Mouse (Mus musculus): ENCODE results near the gene Gm9887.

Gene Gm9887

DNA sequence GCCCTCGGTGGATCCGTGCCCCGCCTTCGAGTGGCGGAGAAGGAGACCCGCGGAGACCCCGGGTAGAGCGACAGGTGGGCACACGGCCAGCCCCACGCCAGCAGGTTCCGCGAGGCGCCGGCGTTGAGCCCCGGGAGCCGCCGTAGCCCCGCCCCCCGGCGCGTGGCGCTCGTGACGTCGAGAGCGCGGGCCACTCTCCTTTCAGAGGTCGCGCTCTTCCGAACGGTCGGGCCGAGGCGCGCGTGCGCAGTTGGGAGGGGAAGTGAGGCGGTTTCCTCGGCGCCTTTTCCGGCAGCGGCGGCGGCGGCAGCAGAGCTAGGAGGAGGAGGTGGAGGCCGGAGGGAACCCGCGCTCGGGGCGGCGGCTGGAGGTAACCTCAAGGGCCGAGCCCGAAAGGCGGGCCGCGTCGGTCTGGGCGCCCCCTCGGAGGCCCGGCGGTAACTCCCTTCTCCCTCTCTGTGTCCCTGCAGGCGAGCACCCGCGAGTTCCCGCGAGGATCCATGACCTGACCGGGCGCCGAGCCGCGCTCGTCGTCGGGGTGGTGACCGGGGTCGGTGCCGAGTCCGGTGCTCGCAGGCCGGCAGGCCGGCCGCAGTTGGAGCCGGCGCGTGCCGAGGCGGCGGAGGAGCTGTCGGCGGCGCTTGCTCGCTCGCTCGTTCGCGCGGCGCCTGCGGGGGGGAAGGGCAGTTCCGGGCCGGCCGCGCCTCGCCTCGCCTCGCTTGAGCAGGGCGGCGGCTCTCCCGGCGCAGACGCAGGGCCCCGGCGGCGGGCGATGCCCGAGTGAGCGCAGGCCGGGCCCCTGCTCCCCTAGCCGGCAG is at the start of gene Gm9887, which contains the start of gene Arf6:
TSS of gene Gm9887 (minus strand) at position 605 of the 818 bp plus-strand sequence.
TSS of gene Arf6 (plus strand) at position 297 of the 818 bp plus-strand sequence.
- peak; percentile 90 for DNase-seq (ENCODE audit: low read depth, low spot score)

DNA sequence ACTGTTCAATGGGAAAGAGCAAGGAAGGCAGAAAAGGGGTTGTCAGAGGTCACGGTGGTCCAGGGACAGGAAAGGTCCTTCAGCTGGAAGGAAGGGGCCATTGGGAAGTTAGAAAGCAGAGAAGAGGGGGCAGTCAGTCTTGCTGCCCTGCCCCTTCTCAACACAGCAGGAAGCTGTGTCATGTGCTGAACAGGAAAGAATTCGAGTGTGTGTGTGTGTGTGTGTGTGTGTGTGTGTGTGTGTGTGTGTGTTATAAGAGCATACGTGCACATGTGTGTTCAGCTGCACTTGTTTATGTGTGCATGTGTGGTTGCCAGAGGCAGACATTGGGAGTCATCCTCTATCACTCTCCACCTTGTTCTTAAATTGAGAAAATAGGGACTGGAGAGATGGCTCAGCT is 48.5 kb upstream of the Gm9887 start:
- DNase-seq (ENCODE audit: low read depth, low spot score) = no peak

DNA sequence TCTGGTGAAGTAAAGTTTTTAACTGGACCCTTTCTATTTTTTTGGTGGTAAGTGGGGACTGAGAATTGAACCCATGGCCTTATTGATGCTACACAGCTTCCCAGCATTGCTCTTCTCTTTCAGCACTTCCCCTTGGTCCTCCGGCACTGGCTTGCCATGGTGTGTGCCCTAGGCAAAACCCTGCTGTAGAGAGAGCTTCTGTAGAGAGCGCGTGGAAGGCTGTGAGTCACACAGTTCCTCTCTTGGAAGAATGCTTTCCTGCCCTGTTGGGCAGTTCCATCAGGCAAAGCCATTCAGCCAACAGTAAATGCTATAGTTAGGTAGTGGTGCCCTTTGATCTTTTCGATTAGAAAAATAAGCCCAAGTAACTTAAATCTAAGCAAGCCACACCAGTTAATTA is 47.3 kb upstream of the Gm9887 start:
- no peak for DNase-seq (ENCODE audit: low read depth, low spot score)

DNA sequence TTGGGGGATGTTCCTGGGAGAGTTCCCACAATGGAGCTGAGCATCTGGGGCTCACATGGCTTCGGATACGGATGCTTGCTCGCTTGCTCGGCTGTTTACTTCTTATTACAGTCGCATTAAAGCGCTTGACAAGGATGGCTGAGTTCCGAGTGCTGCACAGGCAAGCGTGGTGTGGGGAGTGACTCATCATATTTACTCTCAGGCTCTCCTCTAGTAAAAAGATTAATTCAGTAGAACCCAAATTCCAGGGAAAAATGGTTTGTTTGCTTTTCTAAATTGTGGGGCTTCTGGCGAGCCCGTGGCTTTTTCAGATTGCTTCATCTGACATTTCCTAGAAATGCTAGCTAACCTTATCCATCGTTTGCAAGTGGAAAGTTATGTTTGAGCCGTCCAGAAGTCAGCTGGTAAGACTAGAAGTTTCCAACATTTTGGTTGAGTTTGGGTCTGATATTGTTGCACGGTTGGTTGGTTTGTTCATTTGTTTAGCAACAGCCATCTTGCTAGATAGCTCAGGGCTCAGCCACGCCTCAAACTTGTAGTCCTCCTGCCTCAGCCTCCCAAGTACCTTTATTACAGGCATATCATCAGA is 46.9 kb upstream of the Gm9887 start:
- no peak for DNase-seq (ENCODE audit: low read depth, low spot score)

DNA sequence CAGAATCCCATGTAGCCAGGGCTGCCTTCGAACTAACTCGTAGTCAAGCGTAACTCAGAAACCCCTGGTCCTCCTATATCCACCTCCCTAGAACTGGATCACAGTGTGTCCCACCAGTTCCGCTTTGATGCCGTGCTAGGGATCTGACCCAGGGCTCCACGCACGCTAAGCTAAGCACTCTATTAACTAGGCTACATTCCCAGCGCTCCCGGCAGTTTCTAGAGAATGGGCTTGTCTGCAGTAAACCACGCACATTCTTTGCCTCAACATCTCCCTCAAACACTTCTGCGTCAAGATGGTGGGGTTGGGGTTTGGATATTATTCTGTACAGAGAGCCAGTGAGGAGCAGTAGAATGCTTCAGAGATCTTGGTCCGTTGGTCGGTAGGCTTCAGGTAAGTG is 46.3 kb upstream of the Gm9887 start:
- DNase-seq (ENCODE audit: low read depth, low spot score) = no peak

DNA sequence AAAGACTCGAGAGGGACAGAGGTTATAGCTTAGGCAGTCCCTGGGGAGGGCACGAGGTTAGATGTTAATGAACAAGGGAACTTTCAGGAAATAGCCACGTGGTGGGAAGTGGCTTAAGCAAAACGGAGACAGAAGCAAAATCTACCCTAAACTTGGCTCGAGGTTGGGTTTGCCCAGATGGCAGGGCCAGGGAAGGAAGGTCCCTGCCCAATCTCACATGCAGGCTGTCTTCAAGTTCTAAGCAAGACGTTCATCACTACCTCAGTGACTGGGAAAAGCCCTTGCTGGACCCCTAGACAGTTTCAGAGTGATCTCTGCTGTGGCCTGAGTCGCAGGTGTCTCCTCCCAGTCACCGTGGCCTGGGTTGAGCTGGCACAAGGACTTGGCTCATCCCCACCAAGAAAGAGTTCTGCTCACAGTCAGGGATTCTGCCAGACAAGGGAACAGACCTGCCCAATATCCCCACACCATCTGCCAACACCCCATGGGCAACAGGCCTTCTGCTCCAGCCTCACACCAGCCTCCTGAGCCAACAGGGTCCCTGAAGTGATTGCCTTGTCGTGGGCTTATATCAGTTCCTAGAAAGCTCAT is 45.5 kb upstream of the Gm9887 start:
- no peak for DNase-seq (ENCODE audit: low read depth, low spot score)

DNA sequence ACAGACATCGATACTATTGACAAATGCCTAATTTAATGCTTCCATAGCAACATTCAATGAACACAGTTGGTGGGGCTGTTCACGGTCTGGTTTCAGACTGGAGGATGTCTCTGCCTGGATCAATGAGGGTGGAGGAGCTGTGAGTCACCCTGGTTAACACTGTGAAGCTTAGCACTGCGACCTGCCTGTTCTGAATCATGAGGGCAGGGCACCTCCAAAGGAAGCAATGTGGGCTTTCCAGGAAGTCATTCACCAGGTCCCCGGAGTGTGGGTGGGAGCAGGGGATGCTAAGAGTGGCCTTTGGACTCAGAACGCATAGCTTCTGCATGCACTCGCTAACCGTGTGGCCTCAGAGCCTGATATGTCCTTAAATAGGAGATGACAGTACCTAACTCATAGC is 44.5 kb upstream of the Gm9887 start:
- no peak for DNase-seq (ENCODE audit: low read depth, low spot score)

DNA sequence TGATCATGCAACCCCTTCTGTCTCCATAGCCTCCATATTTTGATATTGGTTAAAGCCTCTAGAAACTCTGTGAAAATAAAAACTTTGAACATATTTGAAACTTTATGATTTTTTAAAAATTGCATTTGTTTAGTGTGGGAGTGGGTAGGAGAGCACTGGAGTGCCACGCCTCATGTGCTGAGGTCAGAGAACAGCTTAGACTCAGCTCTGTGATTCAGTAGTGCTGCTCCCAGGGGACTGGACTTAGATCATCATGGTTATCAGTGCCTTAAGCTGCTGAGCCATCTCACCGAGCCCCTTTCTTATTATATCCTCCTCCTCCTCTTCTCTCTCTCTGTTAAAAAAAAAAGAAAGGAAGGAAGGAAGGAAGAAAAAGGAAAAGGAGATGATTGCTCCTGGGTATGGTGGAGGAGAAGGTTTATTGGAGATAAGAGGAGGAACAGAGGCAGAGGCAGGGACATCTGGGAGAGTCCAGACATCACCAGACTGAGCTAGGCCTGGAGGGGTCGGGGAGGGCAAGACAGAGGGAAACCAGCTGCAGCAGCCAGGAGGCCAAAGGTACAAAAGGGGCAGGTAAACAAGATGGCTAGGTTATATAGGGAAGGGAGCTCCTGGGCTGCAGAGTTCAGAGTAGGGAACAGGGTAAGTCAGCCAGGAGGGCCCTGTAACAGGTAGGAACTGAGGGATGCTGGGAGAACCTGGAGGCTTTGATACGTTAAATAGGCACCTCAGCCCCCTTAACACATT is 42.7 kb upstream of the Gm9887 start:
- no peak for DNase-seq (ENCODE audit: low read depth, low spot score)

DNA sequence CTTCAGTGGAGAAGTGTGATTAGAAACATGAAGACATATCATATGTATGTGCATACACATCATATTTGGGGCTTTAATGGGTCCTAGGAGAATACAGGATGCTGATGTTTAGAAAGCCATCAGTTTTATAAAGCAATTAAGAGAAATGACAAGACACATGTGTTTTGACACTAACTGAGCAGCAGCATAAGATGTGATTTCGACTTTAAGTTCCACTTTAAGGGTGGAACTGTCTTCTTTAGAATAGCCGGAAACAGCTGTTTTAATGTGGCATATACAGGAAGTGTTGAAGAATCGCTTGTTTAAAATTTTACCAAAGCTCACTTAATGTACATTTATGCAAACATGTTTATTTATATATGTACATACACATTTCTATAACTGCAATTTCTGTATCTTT is 41.0 kb upstream of the Gm9887 start:
- DNase-seq (ENCODE audit: low read depth, low spot score) = no peak

DNA sequence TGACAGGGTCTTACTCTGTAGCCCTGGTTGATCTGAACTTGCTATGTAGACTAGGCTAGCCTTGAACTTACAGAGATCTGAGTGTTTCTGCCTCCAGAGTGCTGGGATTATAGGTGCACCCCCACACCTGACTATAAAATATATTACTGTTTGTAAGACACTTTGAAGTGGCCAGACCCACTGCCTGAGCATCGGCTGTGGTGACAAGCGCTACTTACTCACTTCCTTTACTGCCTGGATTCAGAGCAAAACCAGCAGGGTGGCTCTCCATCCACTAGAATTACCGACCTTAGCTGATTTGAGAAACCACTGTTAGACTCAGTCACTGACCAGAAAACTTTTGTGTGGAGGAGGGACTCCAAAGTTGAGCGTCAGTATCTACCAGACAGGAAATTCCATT is 39.7 kb upstream of the Gm9887 start:
- DNase-seq (ENCODE audit: low read depth, low spot score) = no peak

DNA sequence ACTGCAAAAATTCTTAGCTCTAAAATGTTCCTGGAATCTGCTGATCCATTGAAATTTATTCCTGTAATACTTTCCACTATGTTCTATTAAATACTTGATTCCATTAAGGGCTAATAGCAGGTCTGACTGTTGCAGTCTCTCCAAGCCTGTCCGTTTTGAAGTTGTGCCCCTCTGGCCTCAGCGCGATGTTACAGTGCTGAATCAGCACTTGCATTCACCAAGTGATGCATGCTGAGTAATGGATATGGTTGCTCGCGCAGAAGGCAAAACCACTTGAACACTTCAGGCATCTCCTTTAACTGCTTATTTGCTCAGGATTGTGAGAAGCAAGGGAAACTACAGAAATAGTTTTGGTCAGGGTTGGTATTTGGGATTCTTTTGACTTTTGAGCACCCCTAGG is 38.5 kb upstream of the Gm9887 start:
- DNase-seq (ENCODE audit: low read depth, low spot score) = no peak

DNA sequence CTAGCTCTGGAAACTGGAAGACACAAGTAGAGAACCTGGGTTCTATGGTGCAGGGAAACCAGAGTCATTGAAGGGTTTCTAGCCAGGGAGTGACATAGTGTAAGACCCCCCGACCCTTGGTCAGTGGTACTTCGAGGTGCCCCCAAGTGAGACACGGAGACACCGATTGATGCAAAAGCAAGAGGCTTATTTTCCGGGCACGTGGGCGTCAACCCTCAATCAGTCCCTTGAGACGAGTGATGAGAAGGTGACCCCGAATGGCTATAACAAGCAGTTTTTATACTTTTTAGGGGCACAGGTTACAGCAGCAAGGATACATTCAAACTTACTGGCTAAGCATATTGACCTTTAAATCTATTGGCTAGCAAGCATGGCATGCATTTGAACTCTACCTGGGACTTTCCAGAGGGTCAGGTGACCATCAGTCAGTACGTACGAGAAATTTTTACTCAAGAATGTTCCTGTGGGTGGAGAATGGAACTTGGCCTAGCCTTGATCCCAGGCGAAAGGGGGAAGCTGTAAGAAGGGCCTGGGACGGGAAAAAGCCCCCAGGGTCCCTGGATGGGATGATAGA is 30.4 kb upstream of the Gm9887 start:
- DNase-seq (ENCODE audit: low read depth, low spot score) = no peak

DNA sequence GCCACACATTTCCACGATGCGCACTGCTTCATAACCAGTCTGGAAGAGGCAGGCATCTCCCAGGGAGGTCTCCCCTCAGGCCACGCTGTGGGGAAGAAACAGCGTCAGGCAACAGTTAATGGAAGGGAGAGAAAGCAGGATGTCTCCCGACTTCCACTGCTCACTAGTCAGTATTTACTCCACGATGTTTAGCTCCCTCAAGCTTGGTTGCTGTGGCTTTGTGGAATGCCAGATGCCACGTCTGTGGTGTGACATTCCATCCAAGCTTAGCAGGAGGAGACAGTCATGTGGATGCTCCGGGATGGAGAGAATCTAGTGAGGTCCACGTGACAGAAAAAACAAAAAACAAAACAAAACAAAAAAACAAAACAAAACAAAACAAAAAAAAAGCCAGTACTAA is 29.8 kb upstream of the Gm9887 start:
- DNase-seq (ENCODE audit: low read depth, low spot score) = no peak

DNA sequence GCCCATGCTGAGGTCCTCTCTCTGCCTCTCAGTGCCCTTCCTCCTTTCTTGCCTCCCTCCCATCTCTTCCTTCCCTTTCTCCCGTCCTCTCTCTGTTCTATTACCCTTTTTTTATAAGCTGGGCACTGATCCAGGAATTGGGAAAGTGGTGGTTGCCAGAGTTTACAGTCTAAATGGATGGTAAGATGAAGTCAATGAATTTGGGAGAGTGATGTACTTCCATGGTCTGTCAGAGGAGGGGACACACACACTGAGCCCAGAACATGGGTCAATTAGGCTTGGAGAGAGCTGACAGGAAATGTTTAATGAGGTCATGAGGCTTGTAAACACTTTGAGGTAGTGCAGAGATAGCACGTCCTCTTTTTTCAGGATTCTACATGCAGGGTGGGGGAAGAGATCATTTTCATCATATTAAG is 28.6 kb upstream of the Gm9887 start:
- DNase-seq (ENCODE audit: low read depth, low spot score) = no peak

DNA sequence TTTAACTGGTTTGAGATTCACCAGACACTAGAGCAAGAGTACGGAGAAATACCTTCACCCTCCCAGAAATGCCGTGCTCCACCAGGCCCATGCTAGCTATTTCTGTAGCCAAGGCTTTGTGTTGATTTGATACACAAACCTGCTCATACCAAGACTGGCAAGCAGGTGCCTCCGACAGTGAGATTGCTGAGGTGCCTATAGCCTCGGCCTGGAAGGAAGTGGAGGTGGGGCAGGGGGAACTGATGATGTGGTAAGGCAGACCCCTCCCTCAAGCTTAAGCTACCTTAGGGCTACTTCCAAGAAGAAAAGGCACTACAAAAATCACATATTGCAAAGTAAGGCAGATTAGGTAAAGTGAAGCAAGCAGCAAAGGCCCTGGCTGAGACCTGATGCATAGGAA is 28.1 kb upstream of the Gm9887 start:
- DNase-seq (ENCODE audit: low read depth, low spot score) = no peak

DNA sequence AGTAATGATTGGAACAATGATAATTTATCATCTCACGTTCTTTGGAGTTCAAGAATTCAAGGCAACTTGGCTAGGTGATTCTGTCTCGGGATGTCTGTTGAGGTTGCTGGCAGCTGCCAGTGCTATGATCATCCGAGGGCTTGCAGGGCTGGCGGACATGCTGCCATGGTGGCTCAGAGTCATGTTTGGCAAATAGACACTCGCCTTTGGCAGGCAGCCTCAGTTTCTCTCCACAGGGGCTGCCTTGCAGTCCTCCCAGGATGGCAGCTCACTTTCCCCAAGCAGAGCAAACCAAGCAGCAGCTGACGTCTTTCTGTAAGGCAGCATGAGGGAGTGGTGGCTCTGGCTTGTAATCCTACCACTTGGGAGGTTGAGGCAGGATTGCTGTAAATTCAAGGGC is 22.2 kb upstream of the Gm9887 start:
- no peak for DNase-seq (ENCODE audit: low read depth, low spot score)

DNA sequence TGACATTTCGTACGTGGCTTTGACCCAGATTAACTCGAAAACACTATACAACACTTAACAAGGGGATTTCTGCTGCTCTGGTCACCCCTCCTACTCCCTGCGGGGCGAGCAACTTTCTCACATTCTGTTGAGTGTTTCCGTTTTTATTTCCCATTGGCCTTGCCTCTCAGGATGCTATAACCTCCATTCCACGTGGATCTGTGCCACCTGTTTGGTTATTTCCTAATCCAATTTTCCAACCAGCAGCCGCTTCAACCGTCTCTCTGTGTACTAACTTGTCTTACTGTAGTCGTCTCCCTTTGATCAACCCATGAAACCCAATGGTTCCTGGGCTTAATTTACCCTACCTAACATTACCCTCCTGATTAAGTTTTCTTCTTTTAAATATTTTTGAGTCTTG is 20.8 kb upstream of the Gm9887 start:
- no peak for DNase-seq (ENCODE audit: low read depth, low spot score)

DNA sequence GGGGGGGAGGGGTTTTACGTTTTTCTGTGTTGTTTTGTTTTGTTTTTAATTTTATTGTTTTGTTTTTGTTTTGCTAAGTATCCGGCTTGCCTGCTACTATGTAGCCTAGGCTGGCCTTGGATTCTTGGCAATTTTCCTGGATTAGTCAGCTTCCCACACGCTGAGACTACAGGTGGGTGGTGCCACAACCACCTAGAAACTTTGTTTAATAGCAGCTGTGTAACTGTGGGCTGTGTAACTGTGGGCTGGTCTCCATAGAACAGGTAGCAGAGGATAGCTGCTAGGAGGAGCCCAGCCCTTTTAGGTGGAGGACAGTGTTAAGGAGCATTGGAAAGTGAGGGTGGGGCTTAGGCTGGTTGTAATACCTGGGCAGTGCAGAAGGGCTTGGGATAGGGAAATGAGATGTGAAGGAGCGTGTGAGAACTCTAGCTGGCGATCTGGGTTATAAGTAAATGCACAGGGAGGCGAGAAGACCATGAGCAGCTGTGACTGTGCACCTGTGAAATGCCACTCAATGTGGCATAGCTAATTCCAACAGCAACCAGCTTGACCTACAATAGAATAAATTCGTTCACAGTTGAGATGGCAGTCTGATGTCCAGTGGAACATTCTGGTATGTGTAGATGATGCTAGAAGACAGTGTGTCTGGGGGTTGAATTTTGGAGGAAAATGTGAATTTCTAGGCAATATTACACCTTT is 17.9 kb upstream of the Gm9887 start:
- no peak for DNase-seq (ENCODE audit: low read depth, low spot score)

DNA sequence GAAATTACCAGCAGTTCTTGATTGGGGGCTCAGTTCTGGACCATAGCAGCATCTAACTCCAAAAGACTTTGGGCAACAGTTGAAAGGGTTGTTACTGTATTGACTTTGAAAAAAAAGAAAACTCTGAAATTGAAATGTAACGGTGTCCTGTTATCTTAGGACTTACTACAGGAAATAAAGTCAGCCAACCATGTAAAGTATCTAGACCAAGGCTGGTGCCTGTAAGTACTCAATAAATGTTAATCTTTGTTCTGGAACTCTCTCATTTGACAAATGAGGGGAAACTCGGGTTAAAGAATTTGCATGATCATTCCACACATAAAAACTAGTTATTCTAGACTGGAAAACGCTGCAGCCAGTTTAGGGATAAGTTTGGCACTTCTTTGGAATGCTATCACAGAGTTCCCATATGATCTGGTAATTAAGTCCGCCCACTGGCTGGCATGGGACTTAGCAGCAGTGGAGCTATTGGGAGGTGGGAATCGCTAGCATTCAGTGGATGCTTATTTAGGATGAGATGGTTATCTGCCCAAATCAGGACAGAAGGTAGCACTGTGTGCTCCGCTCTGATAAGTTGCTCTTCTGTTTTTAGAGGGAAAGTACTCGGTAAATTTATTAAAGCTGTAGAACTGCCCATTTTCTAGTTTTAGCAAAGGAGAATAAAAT is 17.1 kb upstream of the Gm9887 start:
- no peak for DNase-seq (ENCODE audit: low read depth, low spot score)

DNA sequence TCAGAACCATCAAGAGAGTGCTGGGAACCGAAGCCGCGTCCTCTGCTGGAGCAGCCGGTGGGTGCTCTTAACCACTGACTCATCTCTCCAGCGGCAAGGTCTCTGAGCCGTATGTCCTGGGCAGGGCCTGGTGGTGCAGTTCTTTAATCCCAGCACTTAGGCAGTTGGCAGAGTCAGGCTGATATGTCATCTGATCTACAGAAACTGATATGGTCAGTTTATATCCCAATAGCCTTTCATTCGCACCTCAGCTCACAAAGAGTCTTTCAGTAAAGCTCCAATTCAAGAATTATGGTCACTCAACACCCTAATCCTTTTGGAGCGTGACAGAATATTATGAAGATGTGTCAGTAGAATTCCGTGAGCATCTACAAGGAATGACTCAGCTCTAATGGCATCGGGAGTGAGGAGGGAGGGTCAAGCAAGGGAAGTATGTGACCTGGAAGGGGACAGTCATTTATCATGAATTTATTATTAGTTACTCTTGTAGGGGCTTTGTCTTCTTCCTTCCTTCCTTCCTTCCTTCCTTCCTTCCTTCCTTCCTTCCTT is 16.1 kb upstream of the Gm9887 start:
- DNase-seq (ENCODE audit: low read depth, low spot score) = no peak
